Mouse (Mus musculus) heart, adult 11 months (tissue): ENCODE results near the gene Plekhf1.
A peak's percentile ranks its signal among the peaks of the same experiment; 100 is the strongest.

ENCODE experiments used
- DNase-seq: peaks from one replicate; pipeline ENCODE4 v3.0.0; 2022

The Plekhf1 gene

DNA sequence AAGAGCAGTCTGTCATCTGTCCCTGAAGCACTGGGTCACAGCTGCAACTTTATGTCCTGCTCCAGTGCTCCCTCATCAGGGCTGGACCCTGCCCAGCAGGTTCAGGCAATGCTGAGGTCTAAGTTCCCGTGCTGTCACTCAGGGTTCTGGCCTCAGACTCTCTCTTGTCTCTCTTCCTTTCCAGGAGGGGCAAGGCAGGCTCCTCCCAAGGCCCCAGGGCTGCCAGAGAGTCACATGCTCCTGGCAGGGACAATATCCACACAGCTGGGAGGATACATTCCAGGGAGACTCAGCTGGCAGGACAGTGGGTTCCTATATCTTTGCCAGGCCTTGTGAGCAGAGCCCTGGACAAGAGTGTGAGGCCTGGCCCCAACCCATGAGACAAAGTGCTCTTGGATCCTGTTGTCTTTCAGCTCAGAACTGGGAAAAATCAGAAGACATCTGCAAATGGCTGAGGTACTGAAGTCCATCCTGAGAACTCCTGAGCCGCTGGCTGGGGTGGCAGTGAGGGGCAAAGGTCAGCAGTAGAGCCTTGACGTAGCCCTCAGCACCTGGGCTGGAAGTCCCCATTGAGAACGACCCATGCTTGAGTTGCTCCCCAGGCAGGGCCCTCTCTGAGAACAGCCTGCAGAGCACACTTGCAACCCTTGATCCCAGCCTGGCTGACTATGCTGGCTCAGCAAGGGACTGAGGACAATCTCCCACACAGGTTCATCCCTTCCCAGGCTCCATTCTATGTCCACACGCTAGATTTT is 10.2 kb downstream of the Plekhf1 start:
- peak; percentile 99 for DNase-seq

DNA sequence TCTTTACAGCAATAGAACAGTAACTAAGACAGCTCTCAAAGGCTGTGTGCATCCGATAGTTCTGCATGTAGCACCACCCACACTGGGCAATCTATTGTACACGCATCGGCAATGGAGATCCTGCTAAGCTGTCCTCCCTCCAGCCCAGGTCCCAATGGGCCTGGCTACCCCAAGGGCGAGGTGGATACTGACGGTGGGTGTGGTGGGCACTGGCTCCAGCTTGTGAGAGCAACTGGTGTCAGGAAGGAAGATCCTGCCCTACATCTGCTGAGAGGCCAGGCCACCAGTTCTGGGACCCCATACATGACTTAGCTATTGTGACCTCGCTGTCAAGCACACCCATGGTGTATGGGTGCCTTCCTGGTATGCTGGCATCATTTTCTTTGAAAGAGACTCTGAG is 12.1 kb downstream of the Plekhf1 start:
- peak; percentile 93 for DNase-seq

DNA sequence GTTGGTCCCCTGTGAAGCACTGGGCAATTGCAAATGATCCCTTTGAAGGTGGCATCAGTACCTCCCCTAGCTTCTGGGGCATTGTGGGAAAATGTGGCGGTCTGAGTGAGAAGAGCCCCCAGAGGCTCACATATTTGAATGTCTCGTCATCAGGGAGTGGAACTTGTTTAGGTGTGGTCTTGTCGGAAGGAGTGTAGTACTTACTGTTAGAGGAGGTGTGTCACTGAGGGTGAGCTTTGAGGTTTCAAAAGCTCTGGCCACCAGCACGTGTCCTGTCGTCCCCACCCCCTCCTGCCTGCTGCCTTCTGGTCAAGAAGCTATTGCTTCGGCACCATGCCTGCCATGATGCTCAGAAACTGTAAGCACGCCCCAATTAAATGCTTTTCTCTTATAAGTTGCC is 12.5 kb downstream of the Plekhf1 start:
- DNase-seq, result no peak

DNA sequence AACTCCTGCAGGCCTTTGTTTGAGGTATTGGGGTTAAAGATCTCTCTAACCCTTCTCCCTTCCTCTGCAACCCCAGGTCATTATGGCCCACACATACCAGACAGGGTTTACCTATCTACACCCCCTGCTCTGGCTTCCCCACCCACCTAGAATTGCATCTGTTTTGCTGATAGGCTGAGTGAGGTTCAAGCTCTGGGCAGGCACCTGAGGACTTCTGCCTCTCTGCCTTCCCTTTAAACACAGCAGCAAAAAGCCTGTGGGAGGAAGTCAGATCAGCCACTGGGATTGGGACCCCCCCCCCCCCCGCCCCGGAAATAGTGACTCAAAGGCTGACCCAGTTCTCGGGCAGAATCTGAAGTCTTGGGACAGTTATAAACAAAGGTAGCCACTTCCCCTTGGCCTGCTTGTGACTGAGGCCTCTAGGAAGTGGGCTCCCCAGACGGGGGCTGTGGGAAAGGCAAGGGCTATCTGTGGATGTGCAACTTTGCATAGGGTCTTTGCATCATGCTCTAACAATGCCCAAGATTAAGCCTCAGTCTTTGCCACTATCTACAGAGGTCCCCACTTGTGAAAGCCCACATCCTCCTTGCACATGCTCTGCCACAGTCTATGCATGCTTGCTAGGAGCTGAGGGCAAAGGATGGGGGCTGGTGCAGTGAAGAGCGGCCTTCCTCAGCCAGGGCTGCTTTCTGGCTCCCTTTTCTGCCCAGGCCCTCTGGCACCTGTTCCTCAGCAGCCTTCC is 13.2 kb downstream of the Plekhf1 start:
- no peak for DNase-seq

DNA sequence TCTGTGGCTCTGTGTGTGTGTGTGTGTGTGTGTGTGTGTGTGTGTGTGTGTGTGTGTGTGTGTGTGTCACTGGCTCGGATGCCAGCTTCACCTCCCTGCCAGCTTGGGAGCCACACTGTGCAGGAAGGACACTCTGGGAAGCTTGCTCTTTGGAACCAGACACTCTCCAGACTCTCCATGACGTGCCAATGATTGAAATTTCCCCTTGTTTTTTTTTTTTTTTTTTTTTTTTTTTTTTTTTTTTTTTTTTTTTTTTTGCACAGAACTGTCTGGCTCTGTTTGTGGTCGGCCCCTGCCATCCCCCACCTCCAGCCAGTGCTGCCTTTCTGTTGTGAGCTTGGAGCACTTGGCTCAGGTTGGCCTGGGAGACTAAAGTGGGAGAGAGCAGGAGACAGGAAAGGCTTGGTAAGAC is 15.2 kb downstream of the Plekhf1 start:
- DNase-seq, result peak; percentile 92

DNA sequence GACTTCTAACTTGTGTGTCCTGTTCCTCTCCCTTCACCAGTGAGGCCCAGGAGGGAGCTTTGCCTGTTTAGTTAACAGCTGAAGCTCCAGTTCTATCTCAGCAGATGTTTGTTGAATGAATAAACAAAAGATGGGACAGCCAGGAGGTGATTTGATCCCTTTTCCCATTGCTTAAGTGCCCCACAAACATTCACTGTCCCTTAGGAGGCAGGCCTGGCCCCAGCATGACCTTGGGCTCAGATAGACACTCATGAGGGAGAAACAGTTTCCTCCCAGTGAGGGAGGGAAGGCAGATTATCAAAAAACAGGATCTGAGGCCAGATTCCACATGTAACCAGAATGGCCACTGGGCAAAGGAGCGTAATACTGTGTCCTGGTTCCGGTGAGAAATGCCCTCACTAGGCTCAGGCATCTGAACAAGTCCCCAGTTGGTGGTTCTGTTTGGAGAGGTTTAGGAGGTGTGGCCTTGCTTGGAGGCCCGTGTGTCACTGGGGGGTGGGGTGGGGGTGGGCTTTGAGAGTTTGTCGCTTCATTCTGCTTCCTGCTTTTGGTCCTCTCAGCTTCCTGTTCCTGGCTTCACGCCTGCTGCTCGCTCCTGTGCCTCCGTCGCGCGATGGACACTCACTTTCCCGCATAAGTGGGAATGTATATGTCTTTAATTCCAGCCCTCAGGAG is 18.2 kb downstream of the Plekhf1 start:
- no peak for DNase-seq

DNA sequence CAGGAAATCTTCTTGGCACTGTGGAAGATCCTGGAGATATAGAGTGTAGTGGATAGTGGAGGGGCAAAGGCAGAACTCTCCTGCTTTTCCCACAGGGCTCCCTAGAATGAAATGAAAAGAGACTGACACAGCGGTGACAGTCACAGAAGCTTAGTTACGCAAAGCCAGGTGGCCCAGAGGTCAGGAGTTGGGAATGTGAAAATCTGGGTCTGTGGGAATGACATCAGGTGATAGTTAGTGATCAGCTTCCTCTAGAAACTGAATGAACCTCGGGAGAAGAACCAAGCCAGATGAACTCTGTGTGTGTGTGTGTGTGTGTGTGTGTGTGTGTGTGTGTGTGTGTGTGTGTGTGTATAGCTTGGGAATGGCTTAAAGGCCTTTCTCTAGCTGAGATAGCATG is 18.8 kb downstream of the Plekhf1 start:
- DNase-seq, result no peak

DNA sequence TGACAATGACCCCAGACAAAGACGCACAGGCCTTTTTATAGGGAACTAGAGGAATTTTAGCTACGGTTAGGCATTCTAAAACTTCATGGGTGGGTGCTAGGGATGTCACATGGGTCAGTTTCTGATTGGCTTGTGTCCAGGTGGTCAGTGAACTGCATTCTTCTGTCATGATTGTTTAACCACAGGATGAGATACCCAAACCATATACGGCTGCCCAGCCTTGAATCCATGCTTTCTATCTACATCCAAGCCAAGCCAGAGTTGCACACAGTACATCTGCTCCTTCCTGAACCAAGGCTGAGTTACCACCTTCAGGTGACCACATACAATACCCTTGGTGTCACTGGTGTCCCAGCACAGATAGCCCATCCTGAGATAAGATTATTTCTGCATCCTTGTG is 21.3 kb downstream of the Plekhf1 start:
- DNase-seq, result no peak

DNA sequence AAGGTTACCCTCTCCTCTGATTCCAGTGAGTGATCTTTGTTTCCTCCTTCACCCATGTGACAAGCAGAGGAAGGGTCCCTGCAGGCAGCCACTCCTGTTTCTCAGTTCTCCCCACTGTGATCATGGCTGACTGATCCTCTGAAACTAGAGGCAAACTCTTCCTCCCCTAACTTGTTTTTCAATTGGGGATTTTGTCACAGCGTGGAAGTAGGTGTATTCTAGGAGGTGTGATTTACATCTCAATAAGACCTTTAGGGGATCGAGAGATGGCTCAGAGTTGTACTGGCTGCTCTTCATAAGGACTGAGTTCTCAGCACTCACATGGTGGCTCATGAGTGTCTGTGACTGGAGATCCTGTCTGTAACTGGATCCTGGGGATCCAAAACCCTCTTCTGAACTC is 22.0 kb downstream of the Plekhf1 start:
- DNase-seq, result no peak

DNA sequence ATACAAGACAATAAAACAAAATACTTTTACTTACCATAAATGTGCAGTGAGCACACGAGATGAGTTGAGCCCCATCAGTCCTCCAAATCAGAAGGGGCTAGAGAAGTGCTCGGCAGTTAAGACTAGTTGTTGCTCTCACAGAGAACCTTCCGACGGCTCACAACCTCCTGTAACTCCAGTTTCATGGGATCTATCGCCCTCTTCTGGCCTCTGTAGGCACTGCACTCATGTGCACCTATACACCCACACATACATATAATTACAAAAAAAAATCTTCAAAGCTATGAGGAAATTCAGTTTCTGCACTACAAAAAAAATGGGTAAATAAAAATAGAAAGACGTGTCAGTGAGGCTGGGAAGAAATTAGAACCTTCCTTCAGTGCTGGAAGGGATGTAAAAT is 23.5 kb downstream of the Plekhf1 start:
- no peak for DNase-seq

DNA sequence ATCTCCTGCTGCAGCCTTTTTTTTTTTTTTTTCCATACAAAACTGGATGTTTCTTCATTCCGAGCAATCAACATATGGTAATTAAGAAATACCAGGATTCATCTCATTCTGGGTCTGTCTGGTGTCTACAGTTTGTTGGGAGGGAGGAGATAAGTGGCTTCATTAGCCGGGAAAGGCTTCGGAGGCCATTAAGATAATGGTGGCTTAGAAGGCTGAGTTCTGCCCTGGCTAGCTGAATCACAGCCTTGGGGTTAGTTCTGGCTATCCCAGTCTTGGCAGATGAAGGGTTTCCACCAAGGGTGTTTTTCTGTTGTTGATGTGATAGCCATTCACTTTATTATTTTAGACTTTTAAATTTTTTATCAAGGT is 26.5 kb downstream of the Plekhf1 start:
- DNase-seq, result no peak

DNA sequence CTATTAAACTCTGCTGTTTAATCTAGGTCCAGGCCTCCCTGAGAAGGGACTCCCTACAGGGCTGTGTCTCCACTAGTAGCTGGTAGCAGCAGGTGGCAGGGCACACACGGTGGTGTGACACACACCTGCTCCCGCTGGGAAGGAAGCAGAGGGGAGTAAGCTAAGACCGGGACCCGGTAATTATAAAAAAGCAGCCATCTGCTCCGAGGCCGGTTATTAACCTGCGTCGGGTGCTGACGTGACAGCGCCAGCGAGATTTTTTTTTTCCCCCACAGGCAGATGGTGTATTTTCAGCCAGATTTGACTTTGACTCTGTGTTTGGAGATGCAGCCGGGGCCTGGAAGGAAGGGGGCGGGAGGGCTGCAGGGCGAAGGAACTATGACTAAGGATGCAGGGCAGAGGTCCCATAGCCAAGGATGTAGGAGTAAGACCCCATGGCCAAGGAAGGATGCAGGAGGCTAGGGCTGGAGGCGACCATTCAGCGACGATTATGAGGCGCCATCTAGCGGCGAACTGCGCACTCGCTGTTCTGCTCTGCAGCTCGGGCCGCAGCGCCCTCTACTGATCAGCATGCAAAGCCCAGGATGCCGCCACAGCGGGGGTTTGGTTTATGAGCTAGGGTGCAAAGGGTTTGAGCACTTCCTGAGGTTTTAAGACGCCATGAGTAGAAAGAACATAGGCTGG is 27.1 kb downstream of the Plekhf1 start:
- peak; percentile 95 for DNase-seq

DNA sequence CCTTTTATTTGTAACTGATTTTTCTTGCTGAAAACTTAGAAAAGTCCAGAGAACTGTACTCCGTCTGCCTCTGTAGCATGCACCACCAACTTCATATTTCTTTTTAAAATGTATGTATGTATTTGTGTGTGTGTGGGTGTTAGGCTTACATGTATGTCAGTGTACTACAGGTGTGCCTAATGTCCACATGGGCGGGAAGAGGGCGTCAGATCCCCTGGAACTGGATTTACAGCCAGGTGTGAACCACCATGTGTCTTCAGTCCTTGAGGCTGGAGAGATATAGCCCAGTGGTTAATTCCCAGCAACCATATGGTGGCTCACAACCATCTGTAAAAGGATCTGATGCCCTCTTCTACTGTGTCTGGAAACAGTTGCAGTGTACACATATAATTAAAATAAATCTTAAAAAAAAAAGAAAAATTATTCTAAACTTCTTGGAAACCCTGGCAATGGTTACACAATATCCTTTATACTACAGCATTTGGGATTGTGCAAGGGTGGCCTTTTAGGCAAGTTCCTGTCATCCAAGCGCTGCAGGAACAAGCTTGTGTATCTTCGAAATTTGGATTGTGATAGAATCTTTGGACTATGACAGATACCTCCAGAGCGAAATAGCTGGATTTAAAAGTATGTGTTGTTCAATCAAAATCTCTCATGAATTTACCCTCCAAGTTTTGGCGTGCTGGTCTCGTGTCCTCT is 27.8 kb downstream of the Plekhf1 start:
- no peak for DNase-seq

DNA sequence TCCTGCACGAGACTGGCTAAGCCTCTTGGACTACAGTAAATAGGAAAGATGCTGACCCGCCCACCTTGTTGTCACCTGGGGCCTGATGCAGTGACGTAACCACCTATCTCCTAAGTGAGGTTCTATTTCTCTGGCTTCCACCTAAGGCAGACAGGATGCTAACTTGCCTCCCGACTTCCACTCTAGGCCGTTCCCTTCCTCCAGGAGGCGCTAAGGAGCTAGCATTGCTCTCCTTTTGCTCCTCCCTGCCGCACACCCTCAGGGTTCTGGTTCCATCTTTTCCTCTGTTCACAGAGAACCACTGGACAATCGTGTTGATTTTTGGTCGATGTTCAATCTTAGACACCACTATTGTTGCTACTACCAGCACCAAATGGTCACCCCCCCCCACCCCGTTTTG is 36.2 kb downstream of the Plekhf1 start:
- DNase-seq, result no peak

DNA sequence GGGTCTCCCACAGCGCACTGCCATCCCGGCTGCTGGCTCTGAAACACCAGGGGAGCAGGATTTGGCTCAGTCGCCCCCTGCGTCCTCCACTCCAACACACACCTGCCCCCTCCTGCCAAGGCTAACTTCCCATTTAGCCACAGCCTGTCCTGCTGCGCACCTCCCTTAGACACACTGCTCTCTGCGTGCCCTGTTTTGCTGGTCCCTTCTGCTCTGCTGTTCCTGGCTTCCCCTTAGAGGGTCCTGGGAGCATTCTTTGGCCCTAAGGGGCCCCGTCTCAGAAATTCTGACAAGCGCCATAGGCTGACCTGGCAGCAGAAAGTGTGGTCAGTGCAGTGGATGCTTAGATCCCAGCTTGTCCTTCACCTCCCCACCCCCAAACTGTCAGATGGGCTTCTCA is 36.7 kb downstream of the Plekhf1 start:
- DNase-seq, result no peak

DNA sequence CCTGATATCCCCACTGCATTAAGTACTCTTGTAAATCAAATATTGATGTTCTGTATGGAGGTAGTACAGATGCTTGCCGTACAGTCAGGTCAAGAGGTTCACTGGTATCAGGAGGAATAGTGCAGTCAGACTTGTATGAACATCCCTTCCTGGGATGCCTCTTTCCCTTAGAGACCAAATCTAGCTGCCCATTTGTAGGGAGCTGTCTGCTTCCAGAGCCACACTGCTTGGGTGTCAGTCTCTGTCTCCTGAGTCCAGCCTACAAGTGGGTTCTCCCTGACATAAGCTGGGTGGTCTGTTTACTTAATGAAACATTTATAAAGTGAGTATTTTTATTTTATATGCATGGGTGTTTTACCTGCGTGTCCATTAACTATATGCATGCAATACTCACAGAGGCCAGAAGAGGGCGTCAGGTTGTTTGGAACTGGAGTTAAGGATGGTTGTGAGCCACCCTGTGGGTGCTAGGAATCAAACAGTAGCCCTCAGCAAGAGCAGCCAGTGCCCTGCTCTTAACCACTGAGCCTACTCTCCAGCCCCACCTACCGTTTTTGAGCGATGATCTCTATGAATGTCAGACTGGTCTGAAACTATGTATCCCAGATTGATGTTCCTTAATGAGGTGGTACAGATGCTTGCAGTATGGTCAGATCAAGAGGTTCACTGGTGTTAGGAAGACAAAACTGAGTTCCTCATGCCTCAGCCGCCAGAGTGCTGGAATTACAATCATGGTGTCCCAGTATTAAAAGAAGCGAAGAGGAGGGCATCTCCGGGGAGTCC is 37.6 kb downstream of the Plekhf1 start:
- DNase-seq, result no peak

DNA sequence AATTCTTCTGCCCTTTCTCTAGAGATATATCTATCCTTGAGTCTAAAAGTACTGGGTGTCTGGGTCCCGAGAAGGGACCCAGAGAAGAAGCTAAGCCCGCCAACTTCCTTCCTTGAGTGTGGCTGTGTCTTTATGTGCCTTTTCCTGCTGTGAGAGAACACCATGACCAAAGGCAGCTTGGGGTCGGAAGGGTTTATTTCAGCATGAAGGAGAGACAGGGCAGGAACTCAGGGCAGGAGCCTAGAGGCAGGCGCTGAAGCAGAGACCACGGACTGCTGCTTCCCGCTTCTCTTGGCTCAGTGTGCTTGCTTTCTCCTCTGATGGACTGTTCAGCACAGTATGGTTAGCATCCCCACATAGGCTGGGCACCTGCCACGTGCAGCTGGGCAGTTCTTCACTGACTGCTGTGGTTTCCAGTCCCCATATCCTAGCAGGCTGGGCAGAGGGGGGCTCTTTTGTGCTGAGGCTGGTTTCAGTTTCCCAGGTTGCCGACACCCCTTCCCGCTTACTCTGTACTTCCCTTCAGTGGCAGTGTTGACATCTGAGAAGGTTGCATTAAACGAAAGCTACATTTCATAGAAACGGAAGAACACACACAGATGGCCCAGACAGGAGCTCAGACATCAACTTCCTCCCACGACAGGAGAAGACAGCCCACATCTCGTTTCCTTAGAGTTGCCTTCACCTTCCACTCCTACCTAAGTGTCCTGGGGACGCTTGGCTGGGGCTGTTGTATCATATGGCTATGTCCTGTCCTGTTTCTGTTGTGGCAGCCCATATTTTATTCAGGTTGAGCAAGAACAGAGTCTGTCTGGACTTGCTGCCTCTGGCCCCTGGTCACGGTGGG is 38.5 kb downstream of the Plekhf1 start:
- no peak for DNase-seq

DNA sequence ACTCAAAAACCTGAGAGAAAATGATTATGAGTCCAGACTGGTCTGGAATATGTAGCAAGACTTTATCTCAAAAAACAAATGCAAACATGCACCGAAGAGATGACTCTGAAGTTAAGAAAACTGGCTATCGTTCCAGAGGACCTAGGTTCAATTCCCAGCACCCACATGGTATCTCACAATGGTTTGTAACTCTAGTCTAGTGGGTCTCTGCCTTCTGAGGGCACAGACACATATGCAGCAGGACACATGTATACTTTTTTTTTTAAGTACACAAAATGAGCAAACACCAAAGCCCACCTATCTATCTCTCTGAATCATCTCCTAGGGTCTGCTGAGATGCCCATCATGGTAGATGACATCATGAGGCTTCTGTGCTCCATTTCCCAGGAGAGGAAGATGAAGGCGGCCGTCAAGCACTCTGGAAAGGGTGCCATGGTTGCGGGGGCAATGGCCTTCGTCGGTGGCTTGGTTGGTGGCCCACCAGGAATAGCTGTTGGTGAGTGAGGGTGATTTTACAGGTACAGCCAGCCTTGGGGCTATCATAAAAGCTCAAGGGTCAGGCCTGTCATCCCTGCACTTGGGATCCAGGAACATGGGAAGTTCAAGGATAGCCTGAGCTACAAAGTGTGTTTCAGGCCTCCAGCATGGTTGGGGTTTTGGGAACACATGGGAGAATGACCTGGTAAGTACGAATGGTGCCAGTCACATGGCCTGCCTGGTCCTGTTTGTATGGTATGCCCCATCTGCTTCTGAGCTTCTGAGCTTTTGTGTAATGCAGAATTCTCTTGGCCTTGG is 39.3 kb downstream of the Plekhf1 start:
- no peak for DNase-seq

DNA sequence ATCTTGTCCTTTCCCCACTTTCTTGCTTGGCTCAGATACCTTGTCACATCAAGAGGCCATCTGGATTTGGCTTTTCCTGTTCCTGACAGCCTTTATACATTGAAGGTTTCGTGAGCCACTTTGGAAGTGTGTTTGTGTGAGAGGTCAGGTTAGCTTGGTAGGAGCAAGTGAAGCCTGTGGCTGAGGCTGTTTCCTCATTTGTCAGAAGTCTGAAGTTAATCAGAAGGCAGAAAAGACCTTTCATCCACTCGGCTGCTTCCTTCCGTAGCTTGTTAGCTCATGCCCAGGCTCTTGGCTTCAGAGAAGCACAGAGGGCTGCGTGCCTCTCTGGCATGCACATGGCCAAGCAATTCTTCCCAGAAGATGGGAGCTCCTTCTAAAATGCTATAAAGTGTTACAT is 40.0 kb downstream of the Plekhf1 start:
- no peak for DNase-seq

DNA sequence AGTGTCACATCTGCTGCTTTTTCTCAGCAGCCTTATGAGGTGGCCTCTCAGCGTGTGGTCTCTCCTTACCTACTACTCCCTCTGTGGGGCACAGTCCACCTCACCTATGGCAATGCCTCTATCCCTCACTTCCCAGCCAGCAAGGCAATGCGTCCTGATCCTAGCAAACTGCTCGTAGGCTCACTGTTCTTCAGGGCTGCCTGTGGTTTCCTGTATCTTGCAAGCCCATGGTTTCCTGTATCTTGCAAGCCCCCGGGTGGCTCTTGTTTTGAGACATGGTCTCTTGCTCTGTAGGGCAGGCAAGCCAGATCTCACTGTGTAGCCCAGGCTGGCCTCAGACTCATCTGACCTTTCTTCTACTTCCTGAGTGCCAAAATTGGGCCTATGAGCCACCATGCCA is 41.0 kb downstream of the Plekhf1 start:
- no peak for DNase-seq
